Mouse (Mus musculus): ENCODE results near the gene Lingo3.
A peak's percentile ranks its signal among the peaks of the same experiment; 100 is the strongest.

Lingo3 gene

GRCm38 (mm10) chr10:80798150-80799006 lies 45.5 kb downstream of the Lingo3 start, which contains the start of the genes Sf3a2 and Plekhj1:
TSS of gene Sf3a2 (plus strand) at chr10:80798198.
TSS of gene Plekhj1 (minus strand) at chr10:80798626.
- DNase-seq, result peak; percentile 99

GRCm38 (mm10) chr10:80797186-80798149 lies 46.4 kb downstream of the Lingo3 start:
- DNase-seq, result no peak

- peak; percentile 91 for DNase-seq
Measured at GRCm38 (mm10) chr10:80796307-80796848, 47.5 kb downstream of the Lingo3 start.

- DNase-seq, result peak; percentile 91
Measured at GRCm38 (mm10) chr10:80794750-80795149, 49.1 kb downstream of the Lingo3 start.

GRCm38 (mm10) chr10:80793803-80794202 lies 50.0 kb downstream of the Lingo3 start:
- peak; percentile 92 for DNase-seq

- peak; percentile 92 for DNase-seq
Measured at GRCm38 (mm10) chr10:80793033-80793784, 50.6 kb downstream of the Lingo3 start.

GRCm38 (mm10) chr10:80792175-80793032 lies 51.4 kb downstream of the Lingo3 start:
- peak; percentile 90 for DNase-seq

GRCm38 (mm10) chr10:80791476-80792174 lies 52.2 kb downstream of the Lingo3 start:
- DNase-seq, result peak; percentile 95

GRCm38 (mm10) chr10:80790761-80791404 lies 53.0 kb downstream of the Lingo3 start:
- peak; percentile 92 for DNase-seq

GRCm38 (mm10) chr10:80787517-80787916 lies 56.3 kb downstream of the Lingo3 start:
- peak; percentile 97 for DNase-seq

- no peak for DNase-seq
Measured at GRCm38 (mm10) chr10:80785963-80786362, 57.9 kb downstream of the Lingo3 start.

GRCm38 (mm10) chr10:80784871-80785270 lies 59.0 kb downstream of the Lingo3 start:
- DNase-seq, result peak; percentile 97

GRCm38 (mm10) chr10:80784302-80784701 lies 59.5 kb downstream of the Lingo3 start:
- DNase-seq, result no peak

Data from heart, adult 11 months (tissue).